Mouse (Mus musculus) heart, embryonic 10.5 days (tissue): ENCODE measurements around the gene Lrfn1. TPM values are rescaled to one million over a fixed set of nuclear protein-coding genes. Genes with fewer than 3 reads are reported as not detected.

Experiments
- DNase-seq: peaks from one replicate; pipeline ENCODE4 v3.0.0-alpha.2; 2017; ENCODE audit warnings: low spot score
- H3K27ac ChIP-seq: fragments of 300-500 bp; sonication (generic); 2 replicates; pipeline ENCODE4 v1.5.1; 2016; ENCODE audit warnings: mild to moderate bottlenecking
- H3K27me3 ChIP-seq: fragments of 300-500 bp; sonication (generic); 2 replicates; pipeline ENCODE4 v1.6.1; 2016; ENCODE audit warnings: mild to moderate bottlenecking; ENCODE audit not compliant: poor library complexity, insufficient read depth, severe bottlenecking
- H3K36me3 ChIP-seq: fragments of 300-500 bp; sonication (generic); 2 replicates; pipeline ENCODE4 v1.6.1; 2016; ENCODE audit warnings: mild to moderate bottlenecking, moderate library complexity
- H3K4me1 ChIP-seq: fragments of 300-500 bp; sonication (generic); 2 replicates; pipeline ENCODE4 v1.6.1; 2016; ENCODE audit warnings: mild to moderate bottlenecking
- H3K4me3 ChIP-seq: fragments of 300-500 bp; sonication (generic); 2 replicates; pipeline ENCODE4 v1.5.1; 2016; ENCODE audit warnings: mild to moderate bottlenecking, moderate library complexity
- H3K9me3 ChIP-seq: fragments of 300-500 bp; sonication (generic); 2 replicates; pipeline ENCODE4 v1.6.1; 2016; ENCODE audit warnings: mild to moderate bottlenecking, moderate library complexity
- WGBS: fragments of 180-500 bp; shearing (Covaris S2); methylation state at CpG from one replicate; pipeline ENCODE4 v1.1.7; 2016; 5-methylcytosine and 5-hydroxymethylcytosine counted together
- polyA plus RNA-seq: library from polyadenylated mRNA; unstranded; fragments of >200 nt; fragmentation: Nextera tagmentation; extraction: Ambion mirVana; gene quantifications from 2 replicates; pipeline ENCODE4 v1.2.1, GENCODE M21; 2016

The Lrfn1 gene
- 1.5 and 1.9 TPM in 2 replicates for polyA plus RNA-seq

DNA sequence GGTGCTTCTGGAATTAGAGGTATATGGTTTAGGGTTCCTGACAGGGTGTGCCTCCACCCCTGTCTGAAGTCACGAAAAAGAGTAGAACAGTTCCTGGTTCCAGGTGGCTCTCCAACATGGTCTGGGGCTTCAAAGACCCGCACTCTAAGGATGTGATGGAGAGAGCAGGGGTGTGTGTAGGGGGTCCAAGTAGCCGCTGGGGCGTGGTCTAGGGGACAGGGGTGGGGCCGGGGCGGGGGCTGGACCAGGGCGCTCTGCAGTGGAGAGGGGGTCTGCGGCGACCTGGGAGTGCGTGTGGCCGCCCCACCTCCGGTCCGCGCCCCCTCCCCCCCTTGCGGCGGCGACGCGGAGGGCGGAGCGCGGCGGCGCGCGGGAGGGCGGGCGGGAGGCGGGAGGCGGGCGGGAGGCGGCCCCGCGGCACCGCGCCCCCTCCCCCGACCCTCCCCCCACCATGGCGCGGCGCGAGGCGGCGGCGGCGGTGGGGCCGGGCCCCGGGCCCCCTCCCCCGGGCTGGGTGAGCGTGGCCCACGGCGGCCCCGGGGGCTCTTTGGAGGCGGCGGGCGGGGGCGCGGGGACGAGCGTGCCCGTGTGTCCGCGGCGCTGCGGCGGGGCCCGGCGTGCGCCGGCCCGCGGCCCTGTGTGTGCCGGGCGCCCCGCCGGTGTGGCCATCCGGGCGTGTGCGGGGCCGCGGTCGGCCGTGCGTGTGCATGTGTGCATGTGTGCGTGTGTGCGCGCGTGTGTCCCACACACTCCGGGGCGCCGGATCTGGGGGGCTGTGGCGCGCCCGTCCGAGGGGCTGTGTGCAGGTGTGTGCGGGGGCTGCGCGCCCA, at the start of gene Lrfn1:
Lrfn1 (plus strand) TSS at position 450 of the 830 bp plus-strand sequence.
- Histone ChIP-seq H3K27me3 (0 out of 2 replicates have a peak, but pooled peaks cover 2% of the 10 kb centered on the region), H3K4me1 (peaks cover 20% of the 10 kb centered on the region), H3K36me3 (peaks cover 5% of the 10 kb centered on the region; the same call in 1 of the 2 replicates), H3K27ac (peak within 1 kb of the TSS; percentile 86), H3K9me3 (no peaks in the 10 kb centered on the region), H3K4me3 (peak within 1 kb of the TSS; percentile 91)
- DNase-seq, result no peak
- WGBS, result under 1% methylated on average over 58 of the region's 97 CpGs

DNA sequence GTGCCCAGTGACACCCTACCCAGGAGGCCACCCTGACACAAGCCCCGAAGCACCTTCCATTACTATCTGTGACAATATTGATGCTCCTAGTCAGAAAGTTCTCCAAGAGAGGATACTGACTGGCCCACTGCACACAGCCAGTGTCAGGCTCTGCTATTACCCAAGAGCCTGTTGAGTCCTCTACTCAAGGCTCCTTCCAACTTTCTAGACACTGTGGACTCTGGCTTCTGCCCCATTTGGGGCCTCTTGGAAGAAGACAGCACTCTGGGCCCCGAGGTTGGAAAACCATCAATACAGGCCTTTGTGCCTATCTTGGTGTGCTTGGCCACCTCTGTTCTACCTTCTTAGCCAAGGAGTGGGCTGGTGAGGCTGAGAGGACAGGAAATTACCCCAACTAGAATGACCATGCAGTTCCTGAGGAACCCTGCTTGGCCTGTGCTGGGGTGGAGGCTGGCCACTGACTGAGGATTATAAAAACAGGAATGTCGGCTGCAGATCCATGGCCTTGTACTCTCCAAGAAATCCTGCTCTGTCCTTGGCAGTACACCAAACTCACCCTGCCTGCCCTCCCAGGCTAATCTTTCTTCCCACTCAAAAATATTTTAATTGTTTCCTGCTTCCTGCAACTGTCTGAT, 40.8 kb upstream of the Lrfn1 start:
- Histone ChIP-seq H3K27me3 (no peaks in the 10 kb centered on the region), H3K9me3 (no peaks in the 10 kb centered on the region), H3K4me1 (no peaks in the 10 kb centered on the region), H3K4me3 (no peak overlapping the region), H3K36me3 (peaks cover 95% of the 10 kb centered on the region), H3K27ac (no peak overlapping the region)
- 88% methylated on average over 3 of the region's 3 CpGs for WGBS
- no peak for DNase-seq

DNA sequence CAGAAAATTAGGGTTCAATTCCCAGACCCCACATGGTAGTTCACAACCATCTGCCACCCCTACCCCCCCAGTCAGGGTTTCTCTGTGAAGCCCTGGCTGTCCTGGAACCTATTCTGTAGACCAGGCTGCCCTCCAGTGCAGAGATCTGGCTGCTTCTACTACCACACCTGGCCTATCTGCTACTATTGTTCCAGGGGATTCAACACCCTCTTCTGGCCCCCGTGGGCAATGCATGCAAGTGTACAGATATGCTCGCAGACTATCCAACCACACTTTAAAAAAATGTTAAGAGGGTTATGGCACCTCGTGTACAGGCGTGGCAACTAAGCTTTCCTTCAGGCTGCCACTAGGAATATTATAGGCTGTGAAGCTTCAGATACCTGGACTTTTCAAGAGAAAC, 39.0 kb upstream of the Lrfn1 start:
- H3K27ac ChIP-seq, result no peak overlapping the region
- H3K4me1 ChIP-seq, result no peaks in the 10 kb centered on the region
- WGBS, result 82% methylated on average over 4 of the region's 4 CpGs
- no peaks in the 10 kb centered on the region for H3K9me3 ChIP-seq
- no peaks in the 10 kb centered on the region for H3K27me3 ChIP-seq
- peaks cover 87% of the 10 kb centered on the region for H3K36me3 ChIP-seq
- DNase-seq, result no peak
- H3K4me3 ChIP-seq, result no peak overlapping the region

DNA sequence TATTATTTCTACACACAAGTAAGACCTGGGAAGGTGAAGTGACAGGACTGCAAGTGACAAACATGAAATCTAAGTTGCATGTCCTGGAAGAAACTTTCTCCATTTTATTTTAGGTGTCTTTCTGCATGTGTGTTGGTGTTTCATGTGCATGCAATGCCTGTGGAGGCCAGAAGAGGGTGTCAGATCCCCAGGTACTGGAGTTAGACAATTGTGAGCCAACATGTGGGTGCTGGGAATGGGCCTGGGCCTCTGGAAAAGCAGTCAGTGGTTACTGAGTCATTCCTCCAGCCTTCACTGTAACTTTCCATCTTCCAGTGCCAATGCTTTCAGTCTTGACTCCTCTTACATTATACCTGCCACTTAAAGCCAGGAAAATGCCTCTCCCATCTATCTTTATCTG, 34.4 kb upstream of the Lrfn1 start:
- Histone ChIP-seq H3K9me3 (no peaks in the 10 kb centered on the region), H3K36me3 (peaks cover 90% of the 10 kb centered on the region), H3K27me3 (no peaks in the 10 kb centered on the region), H3K4me1 (peaks cover 2% of the 10 kb centered on the region; the same call in 1 of the 2 replicates), H3K4me3 (no peak overlapping the region), H3K27ac (no peak overlapping the region)
- DNase-seq, result no peak

DNA sequence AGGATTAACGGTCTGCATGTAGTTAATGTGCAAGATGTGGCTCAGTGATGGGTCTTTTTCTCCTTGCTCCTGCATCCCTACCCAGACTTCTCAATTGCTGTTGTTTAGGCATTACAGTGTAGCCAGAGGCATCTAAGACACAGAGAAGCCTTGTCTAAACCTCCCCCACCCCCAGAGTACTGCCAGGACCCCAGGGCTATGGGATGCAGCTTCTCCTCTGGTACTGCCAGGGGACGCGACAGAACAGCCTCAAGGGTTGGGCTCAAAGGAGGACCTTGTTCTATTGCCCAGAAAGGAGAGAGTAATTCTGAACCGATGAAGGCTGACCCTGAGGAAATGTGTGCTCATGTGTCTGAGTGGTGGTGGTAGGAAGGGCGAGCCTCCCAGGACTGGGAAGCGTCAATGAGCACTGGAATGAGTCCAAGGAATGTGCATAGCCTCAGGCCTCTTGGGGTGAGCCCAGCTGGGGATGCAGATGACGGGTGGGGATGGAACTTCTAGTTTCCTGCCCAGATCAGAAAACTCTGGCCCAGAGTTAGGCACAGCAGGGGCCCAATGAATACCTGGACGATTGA, 33.6 kb upstream of the Lrfn1 start:
- Histone ChIP-seq H3K9me3 (no peaks in the 10 kb centered on the region), H3K27me3 (no peaks in the 10 kb centered on the region), H3K27ac (no peak overlapping the region), H3K4me3 (no peak overlapping the region), H3K36me3 (peaks cover 90% of the 10 kb centered on the region), H3K4me1 (peaks cover 2% of the 10 kb centered on the region; the same call in 1 of the 2 replicates)
- DNase-seq, result no peak
- 82% methylated on average over 8 of the region's 8 CpGs for WGBS

DNA sequence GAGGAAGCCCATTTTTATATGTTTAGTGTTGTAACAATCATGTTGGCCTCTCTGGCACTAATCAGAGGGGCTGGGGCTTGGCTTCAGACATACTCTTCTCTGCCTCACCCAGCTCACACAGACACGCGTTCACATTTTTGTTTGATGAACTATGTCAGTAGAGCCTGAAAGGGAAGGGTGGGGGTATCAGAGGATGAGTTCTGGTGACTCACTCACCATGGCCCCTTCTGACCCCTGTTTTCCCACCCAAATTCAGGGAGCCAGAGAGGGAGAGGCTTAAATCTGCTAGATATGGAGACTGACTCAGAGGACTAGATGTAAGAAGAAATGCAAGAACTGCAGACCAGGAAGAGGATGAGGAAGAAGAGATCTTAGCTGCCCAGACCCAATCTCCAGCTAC, 32.4 kb upstream of the Lrfn1 start:
- Histone ChIP-seq H3K4me3 (no peak overlapping the region), H3K27ac (no peak overlapping the region), H3K36me3 (peaks cover 89% of the 10 kb centered on the region), H3K27me3 (no peaks in the 10 kb centered on the region), H3K4me1 (peaks cover 2% of the 10 kb centered on the region; the same call in 1 of the 2 replicates), H3K9me3 (no peaks in the 10 kb centered on the region)
- 92% methylated on average over 2 of the region's 2 CpGs for WGBS
- DNase-seq, result no peak

DNA sequence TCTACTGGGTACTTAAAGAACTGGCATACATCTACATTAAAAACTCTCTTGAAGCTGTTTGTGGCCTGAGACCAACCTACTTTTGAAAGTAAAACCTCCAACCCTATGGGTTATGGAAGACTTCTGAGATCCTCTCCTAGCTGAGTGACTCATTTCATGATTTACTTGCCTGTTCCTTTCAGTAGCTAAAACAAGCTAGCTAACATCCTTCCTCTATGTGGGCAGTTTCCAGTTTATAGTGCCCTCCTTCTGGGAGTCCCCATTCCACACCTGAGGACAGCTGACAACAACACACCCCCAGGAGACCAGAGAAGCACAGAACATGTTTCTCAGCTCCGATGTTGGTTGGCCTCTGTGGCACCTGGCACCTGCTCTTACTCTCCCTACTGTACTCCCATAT, 28.8 kb upstream of the Lrfn1 start:
- Histone ChIP-seq H3K36me3 (peaks cover 68% of the 10 kb centered on the region), H3K27me3 (no peaks in the 10 kb centered on the region), H3K27ac (no peak overlapping the region), H3K9me3 (no peaks in the 10 kb centered on the region), H3K4me3 (no peak overlapping the region), H3K4me1 (peaks cover 2% of the 10 kb centered on the region; the same call in 1 of the 2 replicates)
- 100% methylated on average over 1 of the region's 1 CpGs for WGBS
- DNase-seq, result no peak

DNA sequence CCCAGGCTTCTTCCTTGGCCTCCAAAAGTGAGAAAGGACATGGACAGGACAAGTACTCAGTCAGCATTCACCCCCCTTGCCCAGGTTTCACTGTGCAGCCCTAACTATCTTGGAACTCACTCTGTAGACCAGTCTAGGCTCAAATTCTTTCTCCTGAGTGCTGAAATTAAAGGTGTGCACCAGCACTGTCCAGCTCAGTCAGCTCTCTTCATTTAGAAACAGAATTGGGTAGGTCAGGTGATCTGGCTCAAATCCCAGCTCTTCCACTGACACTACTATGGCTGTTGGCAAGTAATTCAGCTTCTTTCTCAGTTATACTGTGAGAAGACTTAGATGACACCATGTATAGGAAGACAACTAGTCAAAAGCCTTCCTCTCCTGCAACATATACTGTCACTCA, 24.0 kb upstream of the Lrfn1 start:
- Histone ChIP-seq H3K27me3 (no peaks in the 10 kb centered on the region), H3K4me3 (no peak overlapping the region), H3K36me3 (peaks cover 34% of the 10 kb centered on the region), H3K9me3 (no peaks in the 10 kb centered on the region), H3K4me1 (peaks cover 2% of the 10 kb centered on the region; the same call in 1 of the 2 replicates), H3K27ac (no peak overlapping the region)
- no peak for DNase-seq

DNA sequence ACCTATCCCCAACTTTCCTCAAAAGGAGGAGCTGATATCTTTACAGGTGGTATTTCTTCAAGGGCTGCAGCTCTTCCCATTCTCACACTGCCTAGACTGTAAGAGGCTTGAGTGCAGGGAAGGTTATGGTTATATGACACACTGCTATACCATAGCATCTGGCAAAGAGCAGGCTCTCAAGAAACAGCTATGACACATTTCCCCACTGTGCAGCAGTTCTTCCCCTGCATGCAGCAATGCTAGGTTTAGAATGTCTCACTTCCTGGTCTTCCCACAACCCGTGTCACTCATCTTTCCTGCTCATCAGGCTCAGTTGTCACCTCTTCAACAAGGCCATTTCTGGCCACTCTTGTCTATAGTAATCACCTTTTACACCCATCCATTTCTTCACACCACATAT, 21.3 kb upstream of the Lrfn1 start:
- 62% methylated on average over 1 of the region's 1 CpGs for WGBS
- Histone ChIP-seq H3K27ac (no peak overlapping the region), H3K27me3 (no peaks in the 10 kb centered on the region), H3K9me3 (no peaks in the 10 kb centered on the region), H3K4me3 (no peak overlapping the region), H3K4me1 (peaks cover 30% of the 10 kb centered on the region), H3K36me3 (peaks cover 26% of the 10 kb centered on the region; the same call in 1 of the 2 replicates)
- no peak for DNase-seq

DNA sequence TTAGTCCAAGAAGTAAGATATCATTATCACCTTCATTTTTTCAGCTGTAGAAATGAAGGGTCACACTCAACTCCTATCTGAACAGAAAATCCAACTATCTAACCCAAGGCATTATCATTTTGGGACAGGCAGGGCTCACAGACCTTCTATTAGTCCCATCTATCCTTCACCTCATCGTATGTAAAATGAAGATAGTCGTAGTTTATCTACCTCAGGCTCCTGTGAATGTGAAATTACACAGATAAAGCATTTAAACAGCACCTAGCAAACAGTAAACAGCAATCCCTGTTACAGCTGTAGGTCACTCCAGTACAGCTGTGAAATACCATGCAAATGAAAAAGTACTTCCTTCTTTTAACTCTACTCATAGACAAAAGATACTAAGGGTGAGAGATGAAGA, 19.5 kb upstream of the Lrfn1 start:
- Histone ChIP-seq H3K9me3 (no peaks in the 10 kb centered on the region), H3K4me3 (no peak overlapping the region), H3K27ac (no peak overlapping the region), H3K36me3 (peaks cover 26% of the 10 kb centered on the region; the same call in 1 of the 2 replicates), H3K27me3 (no peaks in the 10 kb centered on the region), H3K4me1 (peaks cover 36% of the 10 kb centered on the region)
- no peak for DNase-seq
- WGBS, result 76% methylated on average over 2 of the region's 2 CpGs

DNA sequence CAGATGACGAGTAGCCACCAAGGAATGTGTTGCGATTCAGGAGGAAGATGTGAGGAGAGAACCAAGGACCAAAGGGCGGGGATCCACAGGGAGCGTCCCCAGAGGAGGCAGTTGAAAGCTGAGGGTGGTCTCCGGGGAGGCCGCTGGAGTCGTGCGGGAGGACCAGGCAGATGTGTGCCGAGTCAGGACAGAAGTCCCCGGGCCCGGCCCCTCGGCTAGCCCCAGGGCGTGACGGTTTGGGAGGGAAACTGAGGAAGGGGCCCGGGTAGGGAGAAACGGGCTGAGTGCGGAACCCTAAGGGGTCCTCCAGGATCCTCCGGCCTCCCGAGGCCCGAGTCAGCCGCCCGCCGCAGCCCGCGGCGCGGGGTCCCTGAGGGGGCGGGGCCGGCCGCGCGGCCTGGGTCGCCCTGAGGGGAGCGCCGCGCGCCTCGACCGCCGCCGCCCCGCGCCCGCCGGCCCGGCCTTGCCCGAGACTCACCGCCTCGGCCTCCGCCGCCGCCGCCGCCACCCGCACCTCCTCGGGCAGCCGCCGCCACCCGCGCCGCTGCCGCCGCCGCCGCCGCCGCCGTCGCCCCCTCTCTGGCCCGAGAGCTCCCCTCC, 16.0 kb upstream of the Lrfn1 start:
- peak overlapping the region; percentile 91 for H3K27ac ChIP-seq
- no peak for DNase-seq
- peak overlapping the region; percentile 96 for H3K4me3 ChIP-seq
- H3K9me3 ChIP-seq, result no peaks in the 10 kb centered on the region
- H3K36me3 ChIP-seq, result peaks cover 23% of the 10 kb centered on the region; the same call in 1 of the 2 replicates
- no peaks in the 10 kb centered on the region for H3K27me3 ChIP-seq
- H3K4me1 ChIP-seq, result peaks cover 37% of the 10 kb centered on the region
- WGBS, result 21% methylated on average over 70 of the region's 70 CpGs

DNA sequence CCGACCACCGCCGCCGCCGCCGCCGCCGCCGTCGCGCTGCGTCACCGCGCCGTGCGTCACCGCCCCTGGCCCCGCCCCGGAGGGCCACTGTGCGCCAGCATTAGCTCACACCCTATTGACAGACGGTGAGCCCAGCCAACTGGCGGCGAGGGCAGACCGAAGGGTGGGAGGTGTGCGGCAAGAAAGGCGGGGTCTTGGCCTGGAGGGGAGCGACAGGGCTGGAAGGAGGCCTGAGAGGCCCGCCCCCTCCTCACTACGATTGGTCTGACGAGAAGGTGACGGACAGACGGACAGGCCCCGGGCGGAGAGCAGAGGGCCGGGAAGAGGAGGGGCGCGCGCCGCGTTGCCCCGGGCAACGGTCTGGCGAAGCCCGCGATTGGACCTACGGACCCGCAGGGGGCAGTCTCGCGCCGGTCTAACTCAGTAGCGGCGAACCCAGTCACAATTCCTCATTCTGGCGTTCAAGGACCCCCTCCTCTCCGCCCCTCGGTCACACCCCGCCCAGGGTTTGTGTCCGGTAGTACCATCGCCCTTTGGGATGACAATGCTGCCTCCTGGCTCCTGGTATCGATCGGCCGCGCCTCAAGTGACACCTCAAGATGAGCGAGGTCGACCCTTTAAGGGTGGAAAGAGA, 15.4 kb upstream of the Lrfn1 start:
- H3K36me3 ChIP-seq, result peaks cover 20% of the 10 kb centered on the region; the same call in 1 of the 2 replicates
- WGBS, result 3% methylated on average over 60 of the region's 64 CpGs
- H3K27ac ChIP-seq, result peak overlapping the region; percentile 91

More for the DNA sequence above, 15.4 kb upstream of the Lrfn1 start:
- peak overlapping the region; percentile 96 for H3K4me3 ChIP-seq
- H3K27me3 ChIP-seq, result no peaks in the 10 kb centered on the region
- peaks cover 37% of the 10 kb centered on the region for H3K4me1 ChIP-seq
- no peaks in the 10 kb centered on the region for H3K9me3 ChIP-seq
- peak; percentile 100 for DNase-seq
